Mouse (Mus musculus): ENCODE measurements around the gene Inpp5e.
A peak's percentile ranks its signal among the peaks of the same experiment; 100 is the strongest.
"Not testable (repeated sequence)": the region's sequence is repeated elsewhere in the genome, so short reads cannot be mapped to it uniquely, and the experiment has no call there.

Inpp5e gene

DNA sequence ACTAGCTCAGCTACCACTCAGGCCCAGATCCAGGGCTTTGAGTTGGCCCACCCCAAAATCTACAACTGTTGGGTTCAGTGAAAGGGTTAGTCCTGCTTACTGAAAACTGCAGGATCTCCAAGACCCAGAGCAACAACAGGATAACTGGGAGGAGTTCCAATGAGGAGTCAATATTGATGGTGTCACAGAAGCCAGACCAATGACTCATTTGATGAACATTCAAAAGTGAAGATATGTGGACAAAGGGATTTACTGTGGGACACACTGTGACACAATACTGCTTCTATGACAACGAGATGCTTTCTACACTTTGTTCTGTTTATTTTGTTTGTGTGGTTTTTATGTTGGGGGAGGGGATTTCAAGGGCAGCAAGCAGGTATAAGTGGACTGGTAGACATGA lies 9.1 kb upstream of the Inpp5e start:
- no peak for DNase-seq (ENCODE audit: low spot score in 2 of 2)

DNA sequence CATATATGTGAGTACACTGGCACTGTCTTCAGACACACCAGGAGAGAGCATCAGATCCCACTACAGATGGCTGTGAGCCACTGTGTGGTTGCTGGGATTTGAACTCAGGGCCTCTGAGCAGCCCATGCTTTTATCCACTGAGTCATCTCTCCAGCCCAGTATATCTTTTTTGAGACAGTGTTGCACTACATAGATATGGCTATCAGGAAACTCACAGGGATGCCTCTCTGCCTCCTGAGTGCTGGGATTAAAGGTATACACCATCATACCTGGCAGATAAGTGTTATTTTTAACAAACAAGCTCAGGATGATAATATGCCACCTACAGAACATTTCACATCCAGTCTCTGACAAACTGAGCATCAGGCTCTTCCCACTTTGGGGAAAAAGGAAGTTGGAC lies 8.1 kb upstream of the Inpp5e start:
- no peak for DNase-seq (ENCODE audit: low spot score in 2 of 2)

- DNase-seq (ENCODE audit: low spot score in 2 of 2): no peak
Measured at GRCm38 (mm10) chr2:26410931-26411411, 2.0 kb upstream of the Inpp5e start.

DNA sequence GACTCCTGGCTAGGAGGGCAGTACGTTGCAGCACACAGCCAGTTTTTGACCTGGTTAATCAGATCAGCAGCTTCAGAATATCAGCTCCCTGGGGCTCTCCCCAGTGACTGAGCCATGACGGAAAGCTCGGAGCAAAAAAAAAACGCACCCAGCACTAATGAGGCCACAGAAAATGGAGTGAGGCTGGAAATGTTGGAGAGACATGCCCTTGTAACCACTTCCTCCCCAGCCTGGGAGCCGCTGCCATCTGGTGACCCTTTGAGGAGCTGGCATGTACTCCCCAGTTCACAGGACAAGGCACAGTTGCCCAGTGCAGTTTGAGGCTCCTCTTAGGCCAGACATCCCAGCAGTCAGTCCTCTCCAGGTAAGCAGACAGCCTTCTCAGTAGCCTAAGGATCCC lies 1.1 kb upstream of the Inpp5e start:
- DNase-seq (ENCODE audit: low spot score in 2 of 2): no peak

DNA sequence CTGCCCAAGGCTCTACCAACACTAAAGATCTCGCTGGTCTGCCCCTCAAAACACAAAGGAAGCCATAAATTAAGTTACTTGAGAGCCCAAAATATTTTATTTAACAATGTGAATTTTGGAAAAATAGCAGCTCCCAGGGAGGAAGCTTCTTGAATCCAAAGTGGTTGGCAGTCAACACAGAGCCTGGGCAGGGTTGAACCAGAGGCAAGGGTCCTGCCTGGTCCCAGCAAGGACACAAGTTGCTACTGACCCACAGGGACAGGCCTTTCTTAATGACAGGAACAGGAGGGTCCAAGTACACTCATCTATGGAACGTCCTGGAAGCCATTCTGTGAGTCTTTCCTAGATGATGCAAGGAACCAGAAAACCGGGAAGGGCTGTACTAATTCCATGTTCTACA lies 359 bp upstream of the Inpp5e start:
- no peak for DNase-seq (ENCODE audit: low spot score in 2 of 2)

GRCm38 (mm10) chr2:26403306-26403705 lies 5.7 kb downstream of the Inpp5e start:
- no peak for DNase-seq (ENCODE audit: low spot score in 2 of 2)

DNA sequence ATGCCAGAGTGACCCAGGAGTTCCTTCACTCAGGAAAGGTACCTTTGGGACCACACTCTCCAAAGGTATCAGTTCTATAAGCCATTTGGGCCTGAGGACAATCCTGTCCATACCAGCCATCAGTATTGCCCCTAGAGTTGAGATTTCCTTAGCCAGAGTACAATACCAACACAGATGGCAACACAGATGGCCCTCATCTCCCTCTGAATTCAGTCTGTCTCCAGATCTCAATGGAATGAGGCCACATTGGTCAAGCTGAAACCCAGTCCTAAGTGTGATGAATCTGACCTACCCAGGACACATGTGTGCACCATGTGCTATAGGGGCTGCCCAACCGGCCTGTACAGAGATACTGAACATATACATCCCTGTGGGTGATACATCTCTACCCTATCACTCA lies 6.7 kb downstream of the Inpp5e start:
- DNase-seq (ENCODE audit: low spot score in 2 of 2): no peak

DNA sequence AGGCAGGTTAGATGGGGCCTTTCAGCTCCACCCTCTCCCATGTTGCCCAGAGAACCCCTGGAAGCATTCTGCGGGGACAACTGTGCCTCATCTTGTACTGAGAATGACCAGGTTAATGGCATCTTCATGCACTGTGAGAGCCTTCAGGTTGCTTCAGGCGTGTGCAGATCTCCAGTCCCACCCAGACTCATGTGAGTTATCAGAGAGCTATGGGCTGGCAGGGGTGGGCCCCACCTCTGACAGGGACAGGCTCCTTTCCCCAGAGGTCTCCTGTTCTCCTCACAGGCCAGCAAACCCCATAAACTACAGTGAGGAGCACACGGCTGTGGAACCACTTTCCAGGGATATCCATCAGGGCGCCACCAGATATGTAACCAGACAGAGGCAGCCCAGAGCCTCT lies 8.0 kb downstream of the Inpp5e start:
- DNase-seq (ENCODE audit: low spot score in 2 of 2): no peak

GRCm38 (mm10) chr2:26400296-26400695 lies 8.7 kb downstream of the Inpp5e start:
- DNase-seq (ENCODE audit: low spot score in 2 of 2): no peak

GRCm38 (mm10) chr2:26399647-26400046 lies 9.4 kb downstream of the Inpp5e start:
- no peak for DNase-seq (ENCODE audit: low spot score in 2 of 2)

DNA sequence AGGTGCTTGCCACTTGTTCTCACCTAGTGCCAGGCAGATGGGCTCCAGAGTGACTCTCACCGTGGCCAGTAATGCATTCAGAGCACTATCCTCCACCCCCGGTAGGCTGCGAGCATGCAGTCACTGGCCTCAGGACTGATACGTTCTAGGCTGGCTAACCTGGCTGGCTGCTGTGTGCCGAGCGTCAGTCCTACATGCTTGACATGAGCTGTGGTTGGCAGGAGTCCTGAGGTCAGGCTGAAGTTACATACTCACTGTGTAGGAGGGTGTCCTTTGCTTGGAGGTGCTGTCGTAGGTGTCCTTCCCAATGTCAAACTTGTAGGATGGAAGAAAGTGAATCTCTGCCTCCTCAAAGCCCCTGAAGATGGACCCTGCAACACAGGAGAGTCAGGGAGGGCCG lies 10.0 kb downstream of the Inpp5e start:
- no peak for DNase-seq (ENCODE audit: low spot score in 2 of 2)

DNA sequence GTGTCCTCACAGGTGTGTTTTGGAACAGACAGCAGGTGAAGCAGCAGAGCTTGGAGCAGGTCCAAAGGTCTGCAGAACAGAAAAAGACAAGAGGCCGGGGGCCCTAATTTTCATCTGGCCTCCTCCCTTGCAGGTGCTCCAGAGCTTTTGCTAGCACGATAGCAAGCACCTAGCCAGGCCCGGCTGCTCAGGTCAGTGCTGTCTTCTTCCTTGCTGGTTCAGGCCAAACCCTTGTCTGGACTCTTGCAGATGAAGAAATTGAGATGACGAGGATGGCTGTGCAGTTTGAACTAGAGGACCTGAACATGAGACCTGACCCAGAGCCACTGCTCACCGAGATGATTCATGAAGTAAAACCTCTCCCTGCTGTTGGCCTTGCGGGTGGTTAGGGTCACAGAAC lies 17.4 kb downstream of the Inpp5e start:
- no peak for DNase-seq (ENCODE audit: low spot score in 2 of 2)

GRCm38 (mm10) chr2:26390954-26391353 lies 18.0 kb downstream of the Inpp5e start:
- no peak for DNase-seq (ENCODE audit: low spot score in 2 of 2)

- peak; percentile 89 to 91 for DNase-seq (ENCODE audit: low spot score in 2 of 2)
Measured at GRCm38 (mm10) chr2:26389154-26389690, 19.8 kb downstream of the Inpp5e start, which contains the start of the genes Entr1 and Pmpca. Entr1 (minus strand) TSS chr2:26389316. Pmpca (plus strand) TSS chr2:26389339.

GRCm38 (mm10) chr2:26388682-26389153 lies 20.3 kb downstream of the Inpp5e start:
- no peak for DNase-seq (ENCODE audit: low spot score in 2 of 2)

DNA sequence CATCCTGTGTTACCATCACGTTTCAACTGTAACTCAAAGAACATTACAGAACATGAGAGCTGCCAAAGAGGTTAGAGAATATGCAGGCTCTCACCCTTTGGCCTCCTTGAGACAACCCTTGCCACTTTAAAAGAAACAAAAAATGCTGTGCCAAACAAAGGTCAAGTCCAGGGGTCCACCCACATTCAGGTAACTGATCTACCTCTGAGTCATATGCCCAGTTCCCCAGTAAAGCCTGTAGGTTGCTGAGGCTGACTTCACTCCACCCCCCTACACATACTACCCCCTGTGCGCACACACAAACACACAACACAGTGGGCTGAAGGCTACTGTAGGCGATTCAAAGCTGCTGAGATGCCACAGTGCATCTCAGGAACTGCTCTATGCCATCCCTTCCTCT lies 21.3 kb downstream of the Inpp5e start:
- DNase-seq (ENCODE audit: low spot score in 2 of 2): no peak

- not testable (repeated sequence) for DNase-seq (ENCODE audit: low spot score in 2 of 2)
Measured at GRCm38 (mm10) chr2:26380871-26381270, 28.1 kb downstream of the Inpp5e start.

DNA sequence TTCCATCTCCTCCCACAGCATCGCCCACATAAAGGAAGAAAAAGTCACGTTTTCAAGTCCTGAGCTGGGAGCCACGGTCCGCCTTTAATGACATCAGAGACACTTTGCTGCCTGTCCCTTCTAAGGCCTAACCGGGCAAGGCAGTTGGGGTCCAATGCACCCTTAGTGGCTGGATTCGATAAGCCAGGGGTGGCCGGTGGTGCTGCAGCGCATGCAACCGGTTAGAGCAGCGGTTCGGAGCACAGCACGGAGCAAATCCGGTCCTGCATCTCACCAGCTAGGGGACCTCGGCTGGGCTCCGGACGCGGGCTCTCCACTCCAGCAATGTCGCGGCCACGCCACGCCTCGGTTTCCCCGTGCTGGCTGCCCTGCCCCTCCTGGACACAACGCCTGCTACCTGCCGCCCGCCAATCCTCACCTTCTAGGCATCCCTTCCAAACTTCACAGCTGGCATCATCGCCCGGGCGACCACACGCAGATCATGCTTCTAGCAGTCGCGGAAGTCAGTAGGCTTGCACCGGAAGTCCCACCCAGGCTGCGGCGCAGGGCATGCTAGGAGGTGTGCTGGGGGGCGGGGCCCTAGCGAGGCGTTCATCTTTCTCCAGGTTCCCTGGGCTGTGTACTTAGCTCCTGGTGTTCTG lies 28.8 kb downstream of the Inpp5e start, which contains the start of gene Snapc4:
TSS of gene Snapc4 (minus strand) at position 523 of the 641 bp plus-strand sequence.
- peak; percentile 91 to 92 for DNase-seq (ENCODE audit: low spot score in 2 of 2)

DNA sequence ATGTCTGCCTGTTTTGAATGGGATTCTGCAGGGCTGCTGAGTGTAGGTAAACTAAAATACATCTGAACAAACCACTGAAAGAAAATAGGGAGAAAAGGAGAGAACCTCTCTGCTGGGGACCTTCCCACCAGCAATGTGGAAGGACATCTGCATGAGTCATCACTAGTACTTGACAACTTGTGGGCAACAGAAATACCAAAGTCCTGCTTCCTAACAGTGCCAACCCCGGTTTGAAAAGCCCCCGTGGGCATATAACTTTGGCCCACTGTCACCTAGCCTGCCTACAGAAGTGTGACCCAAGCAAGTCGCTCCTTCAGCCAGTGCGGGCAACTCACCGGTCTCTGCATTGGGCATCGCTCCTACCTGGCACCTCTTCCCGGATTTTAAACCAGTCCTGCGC lies 36.6 kb downstream of the Inpp5e start:
- DNase-seq (ENCODE audit: low spot score in 2 of 2): no peak

DNA sequence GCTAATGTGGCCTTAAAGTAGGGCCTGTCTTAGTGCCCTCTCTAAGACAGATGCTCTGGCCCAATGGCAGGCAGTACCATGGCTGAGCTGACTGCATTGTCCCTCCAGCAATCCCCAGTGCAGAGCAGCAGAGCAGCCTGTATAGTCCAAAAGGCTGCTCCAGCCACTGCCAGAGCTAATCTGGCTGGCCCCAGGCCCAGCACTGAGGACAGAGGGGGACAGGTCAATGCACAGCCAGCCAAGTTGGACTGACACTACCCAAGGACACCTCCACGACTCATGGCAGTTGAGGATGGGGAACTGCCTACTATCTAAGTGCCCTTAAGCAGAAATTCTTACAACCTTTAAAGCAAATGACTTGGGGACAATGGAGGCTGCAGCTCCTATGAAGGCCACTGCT lies 40.4 kb downstream of the Inpp5e start:
- DNase-seq (ENCODE audit: low spot score in 2 of 2): no peak

DNA sequence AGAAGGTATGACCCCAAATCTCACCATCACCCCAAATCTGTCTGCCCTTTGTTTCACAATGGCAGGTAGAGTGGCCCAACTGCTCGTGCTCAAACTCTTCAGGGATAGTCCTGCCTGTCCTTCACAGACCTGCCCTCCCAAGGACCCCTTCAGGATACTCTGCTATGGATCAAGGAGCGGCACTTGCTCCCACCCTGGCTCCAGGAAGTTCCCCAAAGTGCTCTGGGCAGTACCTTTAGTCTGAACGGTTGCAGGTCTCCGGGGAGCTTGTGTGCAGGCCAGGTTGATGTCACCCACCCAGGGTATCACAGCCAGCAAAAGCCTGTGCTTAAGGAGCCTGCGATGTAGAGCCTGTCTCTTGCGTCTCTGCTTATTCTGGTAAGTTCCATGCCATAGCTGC lies 41.1 kb downstream of the Inpp5e start:
- DNase-seq (ENCODE audit: low spot score in 2 of 2): no peak

DNA sequence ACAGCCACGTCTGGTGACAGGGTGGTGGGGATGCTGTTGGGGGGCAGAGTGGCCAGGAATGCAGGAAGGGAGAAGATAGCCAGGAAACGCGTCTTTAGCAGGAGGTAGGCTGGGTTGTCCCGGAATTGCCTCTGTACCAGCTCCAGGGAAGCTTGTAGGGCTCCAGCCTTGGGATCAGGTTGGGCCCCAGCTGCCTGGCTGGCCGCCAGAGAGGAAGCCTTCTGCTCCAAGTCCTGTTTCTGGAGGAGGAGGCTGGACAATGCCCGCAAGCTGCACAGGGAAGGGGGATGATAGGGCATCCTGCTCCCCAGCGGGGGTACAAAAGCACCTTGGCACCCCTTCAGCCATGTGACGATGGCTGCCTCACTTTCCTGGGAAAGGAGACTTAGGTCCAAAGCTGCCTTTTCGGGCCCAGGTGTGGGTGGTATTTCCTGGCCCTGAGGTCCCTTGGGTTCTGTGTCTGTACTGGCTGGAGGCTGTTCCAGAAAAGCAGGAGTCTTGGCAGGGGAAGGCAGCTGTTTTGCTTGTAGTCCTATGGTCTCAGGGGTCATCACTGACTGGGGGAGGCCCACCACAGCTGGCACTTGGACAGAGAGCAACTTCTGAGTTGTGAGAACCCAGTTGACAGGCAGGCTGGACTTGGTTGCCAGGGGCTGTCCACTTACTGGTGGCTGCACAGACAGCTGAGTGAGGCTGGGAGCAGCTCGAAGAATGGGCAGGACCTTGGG lies 44.1 kb downstream of the Inpp5e start:
- peak; percentile 65 to 71 for DNase-seq (ENCODE audit: low spot score in 2 of 2)

DNA sequence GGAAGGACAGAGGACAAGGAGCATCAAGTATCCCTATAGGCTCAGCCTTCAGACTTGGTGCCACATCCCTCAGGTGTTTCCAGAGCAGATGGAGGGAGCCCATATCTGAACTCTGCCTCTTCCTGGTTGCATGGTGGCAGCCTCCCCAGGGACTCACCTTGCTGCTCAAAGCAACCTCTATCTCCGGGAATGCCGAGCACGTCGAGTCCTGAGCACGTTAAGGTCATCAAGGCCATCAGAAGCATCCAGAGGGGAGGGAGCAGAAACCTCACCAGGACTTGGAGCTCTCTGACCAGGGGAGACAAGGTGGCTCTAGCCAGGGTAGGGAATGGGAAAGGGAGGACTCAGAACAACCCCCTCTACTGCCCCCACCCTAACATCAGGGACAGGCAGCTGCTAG lies 45.5 kb downstream of the Inpp5e start:
- no peak for DNase-seq (ENCODE audit: low spot score in 2 of 2)

All from right cerebral cortex, postnatal 10 days (tissue).